Mouse (Mus musculus) ovary, postnatal 10 days (tissue): ENCODE data around the gene Asic5.

Experiments
- DNase-seq: peaks from one replicate; pipeline ENCODE4 v3.0.0; 2022; ENCODE audit warnings: low spot score

The Asic5 gene

GRCm38 (mm10) chr3:81981990-81982389, at the start of gene Asic5:
TSS of gene Asic5 (plus strand) at chr3:81982290.
- no peak for DNase-seq

- DNase-seq, result no peak
These were observed 48.7 kb upstream of the Asic5 start for GRCm38 (mm10) chr3:81933348-81933747.

GRCm38 (mm10) chr3:81938924-81939323, 43.2 kb upstream of the Asic5 start:
- DNase-seq, result no peak

- no peak for DNase-seq
These were observed 39.7 kb upstream of the Asic5 start for GRCm38 (mm10) chr3:81942341-81942740.

- DNase-seq, result no peak
These were observed 39.0 kb upstream of the Asic5 start for GRCm38 (mm10) chr3:81943097-81943496.

- DNase-seq, result no peak
These were observed 37.2 kb upstream of the Asic5 start for GRCm38 (mm10) chr3:81944851-81945393.

GRCm38 (mm10) chr3:81949048-81949447, 33.0 kb upstream of the Asic5 start:
- no peak for DNase-seq

- DNase-seq, result no peak
These were observed 30.3 kb upstream of the Asic5 start for GRCm38 (mm10) chr3:81951785-81952184.

GRCm38 (mm10) chr3:81957484-81957883, 24.6 kb upstream of the Asic5 start:
- no peak for DNase-seq

- no peak for DNase-seq
These were observed 20.8 kb upstream of the Asic5 start for GRCm38 (mm10) chr3:81961336-81961735.

GRCm38 (mm10) chr3:81963768-81964167, 18.3 kb upstream of the Asic5 start:
- DNase-seq, result no peak

GRCm38 (mm10) chr3:81964596-81964995, 17.5 kb upstream of the Asic5 start:
- no peak for DNase-seq

- DNase-seq, result no peak
These were observed 6.5 kb upstream of the Asic5 start for GRCm38 (mm10) chr3:81975607-81976006.

GRCm38 (mm10) chr3:81976102-81976501, 6.0 kb upstream of the Asic5 start, which contains the start of gene Tdo2:
TSS of gene Tdo2 (minus strand) at chr3:81976202.
- DNase-seq, result no peak

- no peak for DNase-seq
These were observed 514 bp upstream of the Asic5 start for GRCm38 (mm10) chr3:81981576-81981975.

- no peak for DNase-seq
These were observed 1.2 kb downstream of the Asic5 start for GRCm38 (mm10) chr3:81983120-81983895.

GRCm38 (mm10) chr3:81985100-81985499, 3.0 kb downstream of the Asic5 start:
- DNase-seq, result no peak

GRCm38 (mm10) chr3:81986103-81986502, 4.0 kb downstream of the Asic5 start:
- DNase-seq, result no peak

GRCm38 (mm10) chr3:81987628-81988027, 5.5 kb downstream of the Asic5 start:
- DNase-seq, result no peak

- no peak for DNase-seq
These were observed 7.6 kb downstream of the Asic5 start for GRCm38 (mm10) chr3:81989692-81990141.

GRCm38 (mm10) chr3:81990531-81990930, 8.4 kb downstream of the Asic5 start:
- no peak for DNase-seq

- DNase-seq, result no peak
These were observed 13.3 kb downstream of the Asic5 start for GRCm38 (mm10) chr3:81995371-81995770.

GRCm38 (mm10) chr3:81995988-81996387, 13.9 kb downstream of the Asic5 start:
- DNase-seq, result no peak

- DNase-seq, result no peak
These were observed 24.9 kb downstream of the Asic5 start for GRCm38 (mm10) chr3:82007002-82007401.
